Mouse (Mus musculus): ENCODE results near the gene Mrpl11. TPM values are rescaled to one million over a fixed set of nuclear protein-coding genes. Genes with fewer than 3 reads are reported as not detected.
"Not testable (repeated sequence)": the region's sequence is repeated elsewhere in the genome, so short reads cannot be mapped to it uniquely, and the experiment has no call there.

Mrpl11 gene
- polyA plus RNA-seq, 1 experiment = 55.2 TPM

- Histone ChIP-seq H3K27me3 (replicated peaks; ENCODE audit: control insufficient read depth, insufficient read depth, low read length) (no peaks in the 10 kb centered on the region), H3K4me1 (ENCODE audit: control insufficient read depth, insufficient read depth, low read length) (peaks cover 7% of the 10 kb centered on the region; the same call in 1 of the 2 replicates), H3K4me3 (ENCODE audit: insufficient read depth, low read depth, low read length) (no peak overlapping the region), H3K36me3 (ENCODE audit: control insufficient read depth, insufficient read depth, low read length) (no peaks in the 10 kb centered on the region), H3K27ac (ENCODE audit: insufficient read depth, low read depth, low read length) (no peak overlapping the region)
- no peak for TF ChIP-seq POLR2A (IDR thresholded peaks at IDR 0.05; ENCODE audit: low read depth, low read length)
- TF ChIP-seq CTCF (conservative IDR thresholded peaks at IDR 0.05; ENCODE audit: insufficient read depth, insufficient read length, low read depth, low read length) = no peak
- peak; percentile 25 for DNase-seq
- 69% methylated on average over 5 of the region's 5 CpGs for WGBS
These were observed 33.2 kb upstream of the Mrpl11 start for GRCm38 (mm10) chr19:4928781-4929180.

GRCm38 (mm10) chr19:4936896-4937295, 25.1 kb upstream of the Mrpl11 start:
- H3K36me3 ChIP-seq (ENCODE audit: control insufficient read depth, insufficient read depth, low read length) = no peaks in the 10 kb centered on the region
- DNase-seq = no peak
- no peak overlapping the region for H3K27ac ChIP-seq (ENCODE audit: insufficient read depth, low read depth, low read length)
- TF ChIP-seq CTCF (conservative IDR thresholded peaks at IDR 0.05; ENCODE audit: insufficient read depth, insufficient read length, low read depth, low read length) (no peak), POLR2A (IDR thresholded peaks at IDR 0.05; ENCODE audit: low read depth, low read length) (no peak)
- no peak overlapping the region for H3K4me3 ChIP-seq (ENCODE audit: insufficient read depth, low read depth, low read length)
- H3K27me3 ChIP-seq (replicated peaks; ENCODE audit: control insufficient read depth, insufficient read depth, low read length) = no peaks in the 10 kb centered on the region
- H3K4me1 ChIP-seq (ENCODE audit: control insufficient read depth, insufficient read depth, low read length) = no peaks in the 10 kb centered on the region
- WGBS = 80% methylated on average over 2 of the region's 2 CpGs

- H3K27ac ChIP-seq (ENCODE audit: insufficient read depth, low read depth, low read length) = no peak overlapping the region
- no peak overlapping the region for H3K4me3 ChIP-seq (ENCODE audit: insufficient read depth, low read depth, low read length)
- WGBS = 86% methylated on average over 17 of the region's 17 CpGs
- no peaks in the 10 kb centered on the region for H3K4me1 ChIP-seq (ENCODE audit: control insufficient read depth, insufficient read depth, low read length)
- TF ChIP-seq CTCF (conservative IDR thresholded peaks at IDR 0.05; ENCODE audit: insufficient read depth, insufficient read length, low read depth, low read length) (no peak), POLR2A (IDR thresholded peaks at IDR 0.05; ENCODE audit: low read depth, low read length) (no peak)
- no peaks in the 10 kb centered on the region for H3K36me3 ChIP-seq (ENCODE audit: control insufficient read depth, insufficient read depth, low read length)
- no peak for DNase-seq
- no peaks in the 10 kb centered on the region for H3K27me3 ChIP-seq (replicated peaks; ENCODE audit: control insufficient read depth, insufficient read depth, low read length)
These were observed 24.3 kb upstream of the Mrpl11 start for GRCm38 (mm10) chr19:4937444-4938310.

GRCm38 (mm10) chr19:4942551-4943252, 19.2 kb upstream of the Mrpl11 start, which contains the start of gene Peli3:
Peli3 (minus strand) TSS chr19:4943127.
- no peak for TF ChIP-seq POLR2A (IDR thresholded peaks at IDR 0.05; ENCODE audit: low read depth, low read length)
- TF ChIP-seq CTCF (conservative IDR thresholded peaks at IDR 0.05; ENCODE audit: insufficient read depth, insufficient read length, low read depth, low read length) = no peak
- no peaks in the 10 kb centered on the region for H3K4me1 ChIP-seq (ENCODE audit: control insufficient read depth, insufficient read depth, low read length)
- no peaks in the 10 kb centered on the region for H3K27me3 ChIP-seq (replicated peaks; ENCODE audit: control insufficient read depth, insufficient read depth, low read length)
- peak within 1 kb of the TSS; percentile 53 for H3K4me3 ChIP-seq (ENCODE audit: insufficient read depth, low read depth, low read length)
- DNase-seq = peak; percentile 82
- WGBS = 3% methylated on average over 55 of the region's 55 CpGs
- no peak within 1 kb of the TSS for H3K27ac ChIP-seq (ENCODE audit: insufficient read depth, low read depth, low read length)
- no peaks in the 10 kb centered on the region for H3K36me3 ChIP-seq (ENCODE audit: control insufficient read depth, insufficient read depth, low read length)

GRCm38 (mm10) chr19:4943253-4943588, 18.7 kb upstream of the Mrpl11 start:
- H3K36me3 ChIP-seq (ENCODE audit: control insufficient read depth, insufficient read depth, low read length) = no peaks in the 10 kb centered on the region
- DNase-seq = no peak
- H3K4me3 ChIP-seq (ENCODE audit: insufficient read depth, low read depth, low read length) = peak overlapping the region; percentile 21
- TF ChIP-seq CTCF (conservative IDR thresholded peaks at IDR 0.05; ENCODE audit: insufficient read depth, insufficient read length, low read depth, low read length) = no peak
- no peak for TF ChIP-seq POLR2A (IDR thresholded peaks at IDR 0.05; ENCODE audit: low read depth, low read length)
- H3K4me1 ChIP-seq (ENCODE audit: control insufficient read depth, insufficient read depth, low read length) = no peaks in the 10 kb centered on the region
- H3K27me3 ChIP-seq (replicated peaks; ENCODE audit: control insufficient read depth, insufficient read depth, low read length) = no peaks in the 10 kb centered on the region
- no peak overlapping the region for H3K27ac ChIP-seq (ENCODE audit: insufficient read depth, low read depth, low read length)
- WGBS = 6% methylated on average over 13 of the region's 13 CpGs

GRCm38 (mm10) chr19:4945540-4945939, 16.4 kb upstream of the Mrpl11 start:
- DNase-seq = no peak
- no peaks in the 10 kb centered on the region for H3K36me3 ChIP-seq (ENCODE audit: control insufficient read depth, insufficient read depth, low read length)
- no peaks in the 10 kb centered on the region for H3K27me3 ChIP-seq (replicated peaks; ENCODE audit: control insufficient read depth, insufficient read depth, low read length)
- no peak overlapping the region for H3K4me3 ChIP-seq (ENCODE audit: insufficient read depth, low read depth, low read length)
- TF ChIP-seq CTCF (conservative IDR thresholded peaks at IDR 0.05; ENCODE audit: insufficient read depth, insufficient read length, low read depth, low read length) (no peak), POLR2A (IDR thresholded peaks at IDR 0.05; ENCODE audit: low read depth, low read length) (no peak)
- no peak overlapping the region for H3K27ac ChIP-seq (ENCODE audit: insufficient read depth, low read depth, low read length)
- H3K4me1 ChIP-seq (ENCODE audit: control insufficient read depth, insufficient read depth, low read length) = no peaks in the 10 kb centered on the region
- WGBS = 52% methylated on average over 6 of the region's 6 CpGs

GRCm38 (mm10) chr19:4948641-4949040, 13.3 kb upstream of the Mrpl11 start:
- H3K4me1 ChIP-seq (ENCODE audit: control insufficient read depth, insufficient read depth, low read length); H3K36me3 ChIP-seq (ENCODE audit: control insufficient read depth, insufficient read depth, low read length); H3K27ac ChIP-seq (ENCODE audit: insufficient read depth, low read depth, low read length); DNase-seq; H3K4me3 ChIP-seq (ENCODE audit: insufficient read depth, low read depth, low read length); H3K27me3 ChIP-seq (replicated peaks; ENCODE audit: control insufficient read depth, insufficient read depth, low read length): not testable (repeated sequence)
- 67% methylated on average over 9 of the region's 9 CpGs for WGBS

Measured in kidney, adult 2 months (tissue).